Mouse (Mus musculus) layer of hippocampus, adult 2 months (tissue): ENCODE measurements around the gene Traip. TPM values are rescaled to one million over a fixed set of nuclear protein-coding genes. Genes with fewer than 3 reads are reported as not detected.

ENCODE experiments used
- DNase-seq, 2 experiments: peaks; one replicate each; pipeline ENCODE4 v3.0.0; 2022; ENCODE audit warnings: low spot score in 2 of 2
- H3K27ac ChIP-seq: fragments of 200-600 bp; 2 replicates; pipeline ENCODE4 v1.8.1; 2022
- H3K4me3 ChIP-seq: fragments of 200-600 bp; 2 replicates; pipeline ENCODE4 v1.8.1; 2022; ENCODE audit warnings: mild to moderate bottlenecking
- CTCF ChIP-seq: fragments of 200-600 bp; conservative IDR thresholded peaks from 2 replicates; pipeline ENCODE4 v1.8.1; 2022; ENCODE audit warnings: antibody characterized with exemption, mild to moderate bottlenecking, moderate library complexity
- total RNA-seq, 2 experiments: library from RNA; stranded (reverse); gene quantifications; 2 replicates each; pipeline ENCODE4 v1.2.3; 2021

The Traip gene
- total RNA-seq, 2 experiments from 2014 or later = 23.1 to 23.9 TPM

GRCm38 (mm10) chr9:107936831-107937230, 13.1 kb upstream of the Traip start:
- DNase-seq = no peak
- peak overlapping the region; percentile 78 for H3K4me3 ChIP-seq
- no peak for TF ChIP-seq CTCF
- H3K27ac ChIP-seq = peak overlapping the region; percentile 96

GRCm38 (mm10) chr9:107947241-107948194, 2.4 kb upstream of the Traip start:
- DNase-seq = no peak
- TF ChIP-seq CTCF = no peak
- H3K27ac ChIP-seq = peak overlapping the region; percentile 71

GRCm38 (mm10) chr9:107949184-107949921, 583 bp upstream of the Traip start:
- no peak for DNase-seq
- TF ChIP-seq CTCF = no peak
- H3K27ac ChIP-seq = no peak overlapping the region
- no peak overlapping the region for H3K4me3 ChIP-seq

More at GRCm38 (mm10) chr9:107947241-107948194, 2.4 kb upstream of the Traip start:
- no peak overlapping the region for H3K4me3 ChIP-seq

- Histone ChIP-seq H3K27ac (peak overlapping the region; percentile 87), H3K4me3 (peak overlapping the region; percentile 66)
- peak; percentile 90 to 92 for DNase-seq
- TF ChIP-seq CTCF = peak; percentile 12; the same call in 1 of the 2 replicates
These were observed 772 bp downstream of the Traip start for GRCm38 (mm10) chr9:107950460-107951355.

- Histone ChIP-seq H3K27ac (no peak overlapping the region), H3K4me3 (no peak overlapping the region)
- no peak for DNase-seq
- TF ChIP-seq CTCF = no peak
These were observed 5.8 kb downstream of the Traip start for GRCm38 (mm10) chr9:107955613-107956289.

DNA sequence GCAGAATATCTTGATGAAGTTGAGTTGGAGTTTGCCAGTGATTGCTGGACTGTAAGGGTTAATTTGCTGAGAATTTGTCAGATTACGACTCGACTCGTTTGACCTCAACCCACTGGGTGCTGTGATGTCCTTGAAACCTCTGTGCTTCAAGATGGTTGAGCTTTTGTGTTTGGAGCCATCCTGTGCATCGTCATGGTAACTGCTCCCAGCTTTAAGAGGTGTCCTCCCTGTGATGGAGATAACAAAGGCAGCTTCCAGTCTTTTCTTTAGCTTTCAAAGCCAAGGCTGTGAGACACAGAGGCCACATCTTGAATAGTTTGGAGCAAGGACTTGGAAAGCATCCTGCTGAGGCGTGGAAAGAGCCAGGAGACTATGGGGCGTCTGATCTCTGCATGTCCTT, 7.2 kb downstream of the Traip start:
- TF ChIP-seq CTCF = no peak
- Histone ChIP-seq H3K4me3 (no peak overlapping the region), H3K27ac (no peak overlapping the region)
- DNase-seq = no peak

DNA sequence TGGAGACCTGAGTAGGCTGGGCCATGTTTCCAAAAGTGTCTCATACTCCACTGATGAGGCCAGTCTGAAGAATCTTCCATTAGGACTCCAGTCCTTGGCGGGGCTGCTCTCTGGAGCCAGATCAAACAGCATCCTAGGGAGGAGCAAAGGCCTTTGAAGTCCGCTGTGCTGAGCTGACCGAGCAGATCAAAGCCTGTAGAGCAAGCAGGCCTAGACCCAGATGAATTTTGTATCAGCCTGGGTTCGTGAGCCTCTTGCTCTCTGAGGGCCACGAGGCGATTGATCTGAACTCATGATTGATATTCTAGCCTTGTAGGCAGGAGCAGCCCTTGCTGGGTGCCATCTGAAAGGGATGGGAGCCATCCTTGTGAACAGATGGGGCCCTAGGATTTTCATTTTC, 10.0 kb downstream of the Traip start:
- DNase-seq = no peak
- Histone ChIP-seq H3K4me3 (no peak overlapping the region), H3K27ac (peak overlapping the region; percentile 92)
- TF ChIP-seq CTCF = no peak

DNA sequence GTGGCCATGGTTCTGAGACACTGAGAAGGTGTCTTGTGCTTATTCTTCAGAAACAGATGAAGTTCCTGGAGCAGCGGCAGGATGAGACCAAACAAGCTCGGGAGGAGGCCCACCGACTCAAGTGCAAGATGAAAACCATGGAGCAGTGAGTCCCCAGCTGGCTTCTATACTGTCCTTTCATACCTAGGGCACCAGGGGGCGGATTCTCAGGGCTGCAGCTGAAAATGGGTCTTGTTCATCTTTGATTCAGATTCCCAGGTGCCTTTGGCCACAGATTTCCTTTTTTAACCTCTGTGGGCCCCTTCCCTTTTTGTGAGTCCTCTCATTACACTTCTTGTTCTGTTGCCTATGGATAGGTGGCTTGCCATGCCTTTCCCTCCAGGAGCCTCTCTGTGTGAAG, 11.0 kb downstream of the Traip start:
- Histone ChIP-seq H3K27ac (peak overlapping the region; percentile 92), H3K4me3 (no peak overlapping the region)
- TF ChIP-seq CTCF = peak; percentile 47
- DNase-seq = no peak

DNA sequence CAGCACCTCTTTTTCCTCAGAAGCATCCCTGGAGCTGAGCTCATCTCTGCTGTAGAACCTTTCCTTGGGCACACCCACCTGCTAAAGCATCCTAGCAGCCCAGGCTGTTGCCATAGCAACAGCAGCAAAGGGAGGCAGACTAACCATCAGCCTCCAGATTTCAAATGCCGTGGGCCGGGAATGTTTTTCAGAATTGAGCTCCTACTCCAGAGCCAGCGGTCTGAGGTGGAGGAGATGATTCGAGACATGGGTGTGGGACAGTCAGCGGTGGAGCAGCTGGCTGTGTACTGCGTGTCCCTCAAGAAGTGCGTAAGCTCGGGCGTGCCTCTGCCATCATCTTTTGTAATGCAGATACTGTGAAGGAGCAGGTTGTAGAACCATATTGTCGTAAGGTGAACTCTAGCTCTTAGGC, 11.4 kb downstream of the Traip start:
- Histone ChIP-seq H3K4me3 (peak overlapping the region; percentile 36; the same call in 1 of the 2 replicates), H3K27ac (peak overlapping the region; percentile 92)
- TF ChIP-seq CTCF = no peak
- DNase-seq = peak; percentile 77 to 89

DNA sequence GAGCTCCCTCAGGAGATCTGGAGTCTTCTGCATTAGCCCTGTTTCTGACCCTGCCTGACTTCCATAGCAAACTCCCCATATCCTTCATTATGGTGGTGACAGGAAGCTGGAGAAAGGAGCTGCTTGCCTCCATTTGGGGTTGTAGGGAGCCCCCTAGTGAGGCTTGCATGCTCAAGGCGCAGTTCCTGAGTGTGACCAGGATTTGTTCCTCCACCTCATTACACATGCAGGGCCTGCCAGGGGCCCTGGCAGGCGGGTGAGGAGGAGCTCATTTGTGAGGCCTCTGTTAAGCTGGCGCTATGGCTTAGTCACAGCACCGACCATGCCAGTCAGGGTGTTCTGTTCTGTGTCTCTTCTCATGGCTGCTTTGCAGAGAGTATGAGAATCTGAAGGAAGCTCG, 11.9 kb downstream of the Traip start:
- H3K27ac ChIP-seq = peak overlapping the region; percentile 92
- TF ChIP-seq CTCF = peak; percentile 80
- DNase-seq = peak; percentile 72 to 87
- H3K4me3 ChIP-seq = peak overlapping the region; percentile 36; the same call in 1 of the 2 replicates

GRCm38 (mm10) chr9:107962916-107963315, 13.0 kb downstream of the Traip start:
- Histone ChIP-seq H3K4me3 (no peak overlapping the region), H3K27ac (peak overlapping the region; percentile 92; the same call in 1 of the 2 replicates)
- no peak for TF ChIP-seq CTCF
- DNase-seq = no peak

GRCm38 (mm10) chr9:107963700-107964099, 13.8 kb downstream of the Traip start:
- TF ChIP-seq CTCF = peak; percentile 98
- peak overlapping the region; percentile 33; the same call in 1 of the 2 replicates for H3K27ac ChIP-seq
- DNase-seq = peak; percentile 74 to 80
- H3K4me3 ChIP-seq = no peak overlapping the region
